Mouse (Mus musculus): ENCODE results near the gene Clns1a. TPM values are rescaled to one million over a fixed set of nuclear protein-coding genes. Genes with fewer than 3 reads are reported as not detected.
A peak's percentile ranks its signal among the peaks of the same experiment; 100 is the strongest.

The Clns1a gene
- 8.6 and 9.9 TPM in 2 replicates for polyA plus RNA-seq (2012; rRNA removed)

- peak within 1 kb of the TSS; percentile 73 for H3K4me3 ChIP-seq (ENCODE audit: low read depth, low read length)
- peak within 1 kb of the TSS; percentile 31 for H3K27ac ChIP-seq (ENCODE audit: insufficient read depth, low read depth, low read length)
- under 1% methylated on average over 63 of the region's 63 CpGs for WGBS
- H3K36me3 ChIP-seq (ENCODE audit: control insufficient read depth, insufficient read depth, low read length): no peaks in the 10 kb centered on the region
- peaks cover 7% of the 10 kb centered on the region for H3K4me1 ChIP-seq (ENCODE audit: control insufficient read depth, insufficient read depth, insufficient read length, low read length)
- TF ChIP-seq POLR2A (IDR thresholded peaks at IDR 0.05; ENCODE audit: low read depth, low read length) (peak; percentile 50; the same call in 1 of the 2 replicates), CTCF (IDR thresholded peaks at IDR 0.05; ENCODE audit: extremely low read depth, insufficient read length, insufficient replicate concordance, low read depth, low read length) (no peak)
- H3K27me3 ChIP-seq (ENCODE audit: control insufficient read depth, insufficient read depth, low read length): no peaks in the 10 kb centered on the region
These were observed at the start of gene Clns1a for GRCm38 (mm10) chr7:97696506-97697254. Clns1a (plus strand) TSS chr7:97696634.

GRCm38 (mm10) chr7:97647656-97648055 is 48.8 kb upstream of the Clns1a start:
- H3K27ac ChIP-seq (ENCODE audit: insufficient read depth, low read depth, low read length): no peak overlapping the region
- H3K4me3 ChIP-seq (ENCODE audit: low read depth, low read length): no peak overlapping the region
- no peak for TF ChIP-seq POLR2A (IDR thresholded peaks at IDR 0.05; ENCODE audit: low read depth, low read length)
- no peak for TF ChIP-seq CTCF (IDR thresholded peaks at IDR 0.05; ENCODE audit: extremely low read depth, insufficient read length, insufficient replicate concordance, low read depth, low read length)
- WGBS: 94% methylated on average over 5 of the region's 5 CpGs
- H3K4me1 ChIP-seq (ENCODE audit: control insufficient read depth, insufficient read depth, insufficient read length, low read length): no peaks in the 10 kb centered on the region
- H3K27me3 ChIP-seq (ENCODE audit: control insufficient read depth, insufficient read depth, low read length): no peaks in the 10 kb centered on the region
- H3K36me3 ChIP-seq (ENCODE audit: control insufficient read depth, insufficient read depth, low read length): 0 out of 2 replicates have a peak, but pooled peaks cover 3% of the 10 kb centered on the region

- no peaks in the 10 kb centered on the region for H3K4me1 ChIP-seq (ENCODE audit: control insufficient read depth, insufficient read depth, insufficient read length, low read length)
- TF ChIP-seq POLR2A (IDR thresholded peaks at IDR 0.05; ENCODE audit: low read depth, low read length) (no peak), CTCF (IDR thresholded peaks at IDR 0.05; ENCODE audit: extremely low read depth, insufficient read length, insufficient replicate concordance, low read depth, low read length) (no peak)
- H3K27ac ChIP-seq (ENCODE audit: insufficient read depth, low read depth, low read length): no peak overlapping the region
- no peak overlapping the region for H3K4me3 ChIP-seq (ENCODE audit: low read depth, low read length)
- H3K27me3 ChIP-seq (ENCODE audit: control insufficient read depth, insufficient read depth, low read length): no peaks in the 10 kb centered on the region
- 82% methylated on average over 4 of the region's 4 CpGs for WGBS
- peaks cover 17% of the 10 kb centered on the region for H3K36me3 ChIP-seq (ENCODE audit: control insufficient read depth, insufficient read depth, low read length)
These were observed 45.7 kb upstream of the Clns1a start for GRCm38 (mm10) chr7:97650729-97651128.

- Histone ChIP-seq H3K27ac (ENCODE audit: insufficient read depth, low read depth, low read length) (no peak overlapping the region), H3K36me3 (ENCODE audit: control insufficient read depth, insufficient read depth, low read length) (peaks cover 21% of the 10 kb centered on the region), H3K4me3 (ENCODE audit: low read depth, low read length) (no peak overlapping the region), H3K27me3 (ENCODE audit: control insufficient read depth, insufficient read depth, low read length) (no peaks in the 10 kb centered on the region), H3K4me1 (ENCODE audit: control insufficient read depth, insufficient read depth, insufficient read length, low read length) (no peaks in the 10 kb centered on the region)
- no peak for TF ChIP-seq CTCF (IDR thresholded peaks at IDR 0.05; ENCODE audit: extremely low read depth, insufficient read length, insufficient replicate concordance, low read depth, low read length)
- WGBS: 87% methylated on average over 6 of the region's 6 CpGs
These were observed 40.3 kb upstream of the Clns1a start for GRCm38 (mm10) chr7:97656144-97656543.

GRCm38 (mm10) chr7:97661634-97662033 is 34.8 kb upstream of the Clns1a start:
- no peaks in the 10 kb centered on the region for H3K4me1 ChIP-seq (ENCODE audit: control insufficient read depth, insufficient read depth, insufficient read length, low read length)
- no peak overlapping the region for H3K27ac ChIP-seq (ENCODE audit: insufficient read depth, low read depth, low read length)
- no peak overlapping the region for H3K4me3 ChIP-seq (ENCODE audit: low read depth, low read length)
- H3K36me3 ChIP-seq (ENCODE audit: control insufficient read depth, insufficient read depth, low read length): peaks cover 35% of the 10 kb centered on the region
- no peaks in the 10 kb centered on the region for H3K27me3 ChIP-seq (ENCODE audit: control insufficient read depth, insufficient read depth, low read length)
- TF ChIP-seq CTCF (IDR thresholded peaks at IDR 0.05; ENCODE audit: extremely low read depth, insufficient read length, insufficient replicate concordance, low read depth, low read length) (no peak), POLR2A (IDR thresholded peaks at IDR 0.05; ENCODE audit: low read depth, low read length) (no peak)
- 90% methylated on average over 4 of the region's 4 CpGs for WGBS

- Histone ChIP-seq H3K36me3 (ENCODE audit: control insufficient read depth, insufficient read depth, low read length) (peaks cover 43% of the 10 kb centered on the region), H3K27me3 (ENCODE audit: control insufficient read depth, insufficient read depth, low read length) (no peaks in the 10 kb centered on the region), H3K4me1 (ENCODE audit: control insufficient read depth, insufficient read depth, insufficient read length, low read length) (no peaks in the 10 kb centered on the region), H3K4me3 (ENCODE audit: low read depth, low read length) (no peak overlapping the region), H3K27ac (ENCODE audit: insufficient read depth, low read depth, low read length) (no peak overlapping the region)
- TF ChIP-seq POLR2A (IDR thresholded peaks at IDR 0.05; ENCODE audit: low read depth, low read length) (no peak), CTCF (IDR thresholded peaks at IDR 0.05; ENCODE audit: extremely low read depth, insufficient read length, insufficient replicate concordance, low read depth, low read length) (no peak)
- 4% methylated on average over 1 of the region's 1 CpGs for WGBS
These were observed 17.2 kb upstream of the Clns1a start for GRCm38 (mm10) chr7:97679239-97679638.

- Histone ChIP-seq H3K4me1 (ENCODE audit: control insufficient read depth, insufficient read depth, insufficient read length, low read length) (peaks cover 2% of the 10 kb centered on the region; the same call in 1 of the 2 replicates), H3K4me3 (ENCODE audit: low read depth, low read length) (no peak overlapping the region), H3K27me3 (ENCODE audit: control insufficient read depth, insufficient read depth, low read length) (no peaks in the 10 kb centered on the region), H3K27ac (ENCODE audit: insufficient read depth, low read depth, low read length) (no peak overlapping the region), H3K36me3 (ENCODE audit: control insufficient read depth, insufficient read depth, low read length) (peaks cover 17% of the 10 kb centered on the region)
- WGBS: 81% methylated on average over 2 of the region's 2 CpGs
- no peak for TF ChIP-seq POLR2A (IDR thresholded peaks at IDR 0.05; ENCODE audit: low read depth, low read length)
- no peak for TF ChIP-seq CTCF (IDR thresholded peaks at IDR 0.05; ENCODE audit: extremely low read depth, insufficient read length, insufficient replicate concordance, low read depth, low read length)
These were observed 8.6 kb upstream of the Clns1a start for GRCm38 (mm10) chr7:97687831-97688230.

All from small intestine, adult 2 months (tissue).